Mouse (Mus musculus) neural tube, embryonic 15.5 days (tissue): ENCODE results near the gene Nf1. TPM values are rescaled to one million over a fixed set of nuclear protein-coding genes. Genes with fewer than 3 reads are reported as not detected.

Experiments
- ATAC-seq: fragments of 200-750 bp; cut with Nextera tagmentation; 2 replicates; pipeline ENCODE4 v1.8.0; 2017; ENCODE audit warnings: mild to moderate bottlenecking, moderate TSS enrichment, moderate library complexity; ENCODE audit not compliant: low FRiP score
- H3K27ac ChIP-seq: fragments of 300-500 bp; sonication (generic); replicated peaks from 2 replicates; pipeline ENCODE4 v1.5.1; 2015; ENCODE audit warnings: mild to moderate bottlenecking, inconsistent platforms
- H3K27me3 ChIP-seq: fragments of 300-500 bp; sonication (generic); replicated peaks from 2 replicates; pipeline ENCODE4 v1.6.1; 2015; ENCODE audit warnings: inconsistent platforms
- H3K36me3 ChIP-seq: fragments of 300-500 bp; sonication (generic); 2 replicates; pipeline ENCODE4 v1.6.1; 2015; ENCODE audit warnings: inconsistent platforms
- H3K4me1 ChIP-seq: fragments of 300-500 bp; sonication (generic); 2 replicates; pipeline ENCODE4 v1.6.1; 2015; ENCODE audit warnings: inconsistent platforms
- H3K4me2 ChIP-seq: fragments of 300-500 bp; sonication (generic); 2 replicates; pipeline ENCODE4 v1.6.1; 2015; ENCODE audit warnings: inconsistent platforms, mild to moderate bottlenecking, moderate library complexity
- H3K4me3 ChIP-seq: fragments of 300-500 bp; sonication (generic); replicated peaks from 2 replicates; pipeline ENCODE4 v1.5.1; 2015; ENCODE audit warnings: mild to moderate bottlenecking, inconsistent platforms
- H3K9ac ChIP-seq: fragments of 300-500 bp; sonication (generic); replicated peaks from 2 replicates; pipeline ENCODE4 v1.6.1; 2015; ENCODE audit warnings: mild to moderate bottlenecking, inconsistent platforms
- H3K9me3 ChIP-seq: fragments of 300-500 bp; sonication (generic); replicated peaks from 2 replicates; pipeline ENCODE4 v1.6.1; 2016; ENCODE audit warnings: inconsistent platforms
- WGBS: fragments of 180-500 bp; shearing (Covaris S2); methylation state at CpG from one replicate; pipeline ENCODE4 v1.1.7; 2015; ENCODE audit warnings: mixed read lengths; 5-methylcytosine and 5-hydroxymethylcytosine counted together
- polyA plus RNA-seq: library from polyadenylated mRNA; unstranded; fragments of >200 nt; fragmentation: Nextera tagmentation; extraction: Ambion mirVana; gene quantifications from 2 replicates; pipeline ENCODE4 v1.2.1, GENCODE M21; 2015

The Nf1 gene
- polyA plus RNA-seq, 1 experiment from 2014 or later, result 5.4 TPM

DNA sequence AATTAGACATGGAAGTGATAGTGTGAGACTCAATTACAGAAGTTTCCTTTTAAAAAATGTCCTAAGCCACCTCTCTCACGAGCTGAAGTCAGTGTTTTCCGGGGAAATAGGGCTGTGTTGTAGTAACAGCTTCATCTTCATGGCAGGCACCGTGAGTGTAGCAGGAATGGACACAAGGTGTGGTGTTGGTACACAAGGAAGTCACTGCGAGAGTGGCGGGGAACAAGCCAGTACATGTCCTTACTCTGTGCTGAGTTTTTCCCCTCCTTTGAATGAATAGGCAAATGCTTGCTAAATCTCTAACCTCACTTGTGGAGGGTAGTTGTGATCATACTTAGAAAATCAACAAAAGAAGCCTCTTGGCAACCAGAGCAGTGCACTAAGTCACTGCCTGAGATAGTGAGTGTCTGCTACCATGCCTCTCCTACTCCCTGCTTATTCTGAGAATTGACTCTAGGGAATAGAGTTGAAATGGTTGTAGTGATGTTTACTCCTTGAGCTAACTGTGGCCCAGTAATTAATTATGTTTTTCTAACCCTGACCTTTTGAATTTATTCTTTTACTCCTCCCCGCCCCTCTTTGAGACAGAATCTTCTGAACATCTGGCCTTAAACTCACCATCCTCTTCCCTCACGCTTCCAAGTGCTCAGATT is 144.5 kb downstream of the Nf1 start:
- Histone ChIP-seq H3K27ac (no peak overlapping the region), H3K4me3 (no peak overlapping the region), H3K9me3 (no peaks in the 10 kb centered on the region), H3K4me2 (no peak overlapping the region), H3K27me3 (no peaks in the 10 kb centered on the region), H3K36me3 (peaks cover 10% of the 10 kb centered on the region), H3K4me1 (no peaks in the 10 kb centered on the region), H3K9ac (no peak overlapping the region)
- 89% methylated on average over 7 of the region's 7 CpGs for WGBS
- no peak for ATAC-seq

DNA sequence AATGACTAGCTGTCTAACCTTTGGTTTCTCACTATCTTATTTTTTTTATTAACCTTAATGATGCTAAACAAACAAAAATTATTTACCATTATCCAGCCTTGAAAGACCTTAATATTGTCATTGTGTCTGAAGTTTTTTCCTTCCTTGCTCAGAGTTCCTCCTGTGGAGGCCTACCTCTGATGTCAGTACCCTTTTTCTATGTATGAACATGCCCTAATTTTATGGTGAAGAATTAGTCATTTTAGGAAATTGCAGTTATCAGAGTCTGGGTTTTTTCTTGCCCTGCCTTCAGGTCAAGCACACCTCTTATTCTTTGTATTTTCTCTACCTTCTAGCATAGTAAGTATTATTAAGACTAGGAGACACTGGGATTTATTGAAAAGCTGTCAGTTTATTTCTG is 145.2 kb downstream of the Nf1 start:
- peaks cover 8% of the 10 kb centered on the region for H3K36me3 ChIP-seq
- no peak overlapping the region for H3K4me2 ChIP-seq
- H3K4me3 ChIP-seq, result no peak overlapping the region
- H3K9me3 ChIP-seq, result no peaks in the 10 kb centered on the region
- no peak overlapping the region for H3K9ac ChIP-seq
- no peaks in the 10 kb centered on the region for H3K4me1 ChIP-seq
- no peak for ATAC-seq
- no peak overlapping the region for H3K27ac ChIP-seq
- no peaks in the 10 kb centered on the region for H3K27me3 ChIP-seq

DNA sequence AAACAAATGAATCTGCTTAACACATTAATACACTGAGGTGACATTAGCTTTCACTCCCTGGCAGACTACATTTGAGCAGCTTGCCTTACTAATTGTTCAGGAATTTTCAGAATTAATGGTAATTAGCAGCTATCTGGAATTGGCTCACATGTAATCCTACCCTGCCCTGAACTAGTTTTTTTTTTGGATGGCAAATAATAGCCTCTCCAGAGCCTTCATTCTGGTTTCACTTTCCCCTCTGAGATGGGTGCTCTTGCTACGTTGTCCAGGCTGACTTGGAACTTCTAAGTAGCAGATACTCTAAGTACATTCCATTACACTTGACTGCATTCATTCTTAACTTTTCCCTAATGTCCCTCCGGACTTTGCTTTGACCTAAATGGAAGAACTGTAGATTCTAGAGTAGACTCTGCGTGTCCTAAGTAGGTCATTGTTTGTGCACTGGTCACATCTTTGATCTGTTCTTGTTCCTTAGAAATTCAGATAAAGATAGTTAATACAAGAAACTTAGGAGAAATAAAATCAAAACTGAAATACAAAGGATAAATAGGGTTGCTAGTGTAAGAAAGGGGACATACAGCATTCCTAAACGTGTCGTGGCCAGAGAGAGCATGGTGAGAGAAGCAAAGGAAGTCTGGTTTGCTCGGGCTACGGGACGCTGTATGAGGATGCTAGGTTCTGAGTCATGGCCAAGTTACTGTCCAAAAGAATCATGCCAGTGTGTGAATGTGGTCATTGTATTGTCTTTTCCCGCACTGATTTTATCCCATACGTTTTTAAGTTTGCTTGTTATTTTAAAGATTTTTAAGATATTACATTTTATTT is 155.7 kb downstream of the Nf1 start:
- H3K36me3 ChIP-seq, result no peaks in the 10 kb centered on the region
- no peak overlapping the region for H3K4me2 ChIP-seq
- no peak overlapping the region for H3K4me3 ChIP-seq
- no peaks in the 10 kb centered on the region for H3K9me3 ChIP-seq
- no peaks in the 10 kb centered on the region for H3K27me3 ChIP-seq
- H3K4me1 ChIP-seq, result peaks cover 4% of the 10 kb centered on the region; the same call in 1 of the 2 replicates
- H3K9ac ChIP-seq, result no peak overlapping the region
- no peak for ATAC-seq
- 77% methylated on average over 10 of the region's 10 CpGs for WGBS
- H3K27ac ChIP-seq, result no peak overlapping the region

DNA sequence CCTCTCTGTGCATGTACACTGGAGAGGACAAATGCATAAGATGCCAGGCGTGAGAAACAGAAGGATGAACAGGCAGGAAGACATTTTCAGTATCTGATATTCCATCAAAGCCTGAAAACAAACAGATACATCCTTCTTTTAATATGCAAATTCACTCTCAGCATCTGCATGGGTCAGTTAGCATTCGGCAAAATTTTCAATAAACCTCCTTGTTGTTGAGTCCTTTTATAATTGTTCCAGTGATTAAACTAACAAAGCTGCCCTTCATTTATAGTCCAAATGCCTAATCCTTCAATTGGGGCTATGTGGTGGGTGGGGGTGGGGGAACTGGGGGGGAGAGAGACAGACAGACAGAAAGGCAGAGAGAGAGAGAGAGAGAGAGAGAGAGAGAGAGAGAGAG is 163.4 kb downstream of the Nf1 start:
- Histone ChIP-seq H3K9ac (no peak overlapping the region), H3K4me3 (peak overlapping the region; percentile 8; the same call in 1 of the 2 replicates), H3K27me3 (no peaks in the 10 kb centered on the region), H3K4me2 (0 out of 2 replicates have a peak overlapping the region, but pooled peaks have one; percentile 22), H3K36me3 (no peaks in the 10 kb centered on the region), H3K9me3 (no peaks in the 10 kb centered on the region), H3K27ac (peak overlapping the region; percentile 39; the same call in 1 of the 2 replicates), H3K4me1 (0 out of 2 replicates have a peak, but pooled peaks cover 5% of the 10 kb centered on the region)
- 15% methylated on average over 2 of the region's 2 CpGs for WGBS
- no peak for ATAC-seq

DNA sequence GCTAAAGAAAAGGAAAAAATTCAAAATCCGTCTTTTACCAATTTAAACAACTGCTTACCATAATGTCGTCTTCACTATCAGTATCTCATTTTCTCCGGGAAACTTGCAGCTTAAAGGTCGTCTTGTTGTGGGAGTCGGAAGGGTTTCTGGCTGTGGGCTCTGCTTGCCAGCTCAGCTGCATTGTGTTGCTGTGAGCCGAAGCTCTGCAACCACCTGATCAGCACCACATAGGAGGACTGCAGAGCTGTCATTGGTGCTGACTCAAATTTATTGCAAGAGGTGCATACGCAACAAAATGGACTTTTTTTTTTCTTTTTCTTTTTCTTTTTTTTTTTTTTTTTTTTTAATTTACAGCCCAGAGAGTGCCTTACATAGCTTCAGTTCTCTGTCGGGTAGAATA is 164.4 kb downstream of the Nf1 start, which contains the start of gene Omg:
Gene Omg (minus strand): TSS at position 240 of the 400 bp plus-strand sequence.
- Histone ChIP-seq H3K36me3 (no peaks in the 10 kb centered on the region), H3K4me3 (peak within 1 kb of the TSS; percentile 18), H3K9me3 (no peaks in the 10 kb centered on the region), H3K9ac (no peak within 1 kb of the TSS), H3K4me2 (peak within 1 kb of the TSS; percentile 22), H3K27me3 (no peaks in the 10 kb centered on the region), H3K4me1 (0 out of 2 replicates have a peak, but pooled peaks cover 5% of the 10 kb centered on the region), H3K27ac (peak within 1 kb of the TSS; percentile 39; the same call in 1 of the 2 replicates)
- WGBS, result 21% methylated on average over 8 of the region's 8 CpGs
- peak; percentile 79; the same call in 1 of the 2 replicates for ATAC-seq

DNA sequence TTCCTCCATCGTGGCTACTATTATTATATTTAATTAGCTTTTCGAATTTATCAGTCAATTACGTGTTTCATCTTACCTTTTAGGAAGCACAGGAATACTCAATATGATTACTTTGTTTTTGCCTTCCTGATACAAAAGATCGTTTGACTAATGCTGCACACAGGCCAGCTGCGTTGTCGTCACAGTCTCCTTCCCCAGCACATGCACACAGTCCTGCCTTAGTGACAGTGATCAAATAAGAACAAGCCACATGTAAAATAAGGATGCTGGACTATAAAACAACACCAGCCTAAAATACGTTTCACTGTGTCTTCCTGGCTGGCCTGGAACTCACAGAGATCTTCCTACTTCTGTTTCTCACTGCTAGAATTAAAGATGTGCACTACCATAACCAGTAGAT is 165.0 kb downstream of the Nf1 start:
- H3K27me3 ChIP-seq, result no peaks in the 10 kb centered on the region
- 0 out of 2 replicates have a peak, but pooled peaks cover 5% of the 10 kb centered on the region for H3K4me1 ChIP-seq
- no peaks in the 10 kb centered on the region for H3K36me3 ChIP-seq
- H3K4me3 ChIP-seq, result no peak overlapping the region
- 60% methylated on average over 7 of the region's 7 CpGs for WGBS
- H3K9me3 ChIP-seq, result no peaks in the 10 kb centered on the region
- no peak overlapping the region for H3K9ac ChIP-seq
- no peak overlapping the region for H3K4me2 ChIP-seq
- no peak for ATAC-seq
- H3K27ac ChIP-seq, result no peak overlapping the region

DNA sequence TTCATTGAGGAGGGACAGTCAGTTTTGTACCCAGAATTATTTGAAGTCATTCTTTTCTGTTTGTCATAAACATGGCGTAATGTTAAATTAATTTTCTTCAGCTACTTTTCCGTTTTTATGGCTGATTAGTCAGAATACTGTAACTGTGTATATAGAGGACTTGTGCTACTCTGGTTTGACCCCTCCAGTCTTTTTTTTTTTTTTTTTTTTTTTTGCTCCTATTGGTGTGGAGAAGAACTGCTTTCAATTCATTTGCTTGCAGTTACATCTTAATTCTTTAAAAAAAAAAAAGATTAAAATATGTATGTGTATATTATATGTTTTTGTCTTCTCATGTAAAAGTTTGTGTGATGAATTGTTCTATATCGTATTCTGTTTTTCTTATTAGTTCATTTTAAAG is 172.5 kb downstream of the Nf1 start:
- Histone ChIP-seq H3K9me3 (no peaks in the 10 kb centered on the region), H3K27me3 (no peaks in the 10 kb centered on the region), H3K27ac (no peak overlapping the region), H3K4me2 (no peak overlapping the region), H3K9ac (no peak overlapping the region), H3K36me3 (no peaks in the 10 kb centered on the region), H3K4me3 (no peak overlapping the region), H3K4me1 (no peaks in the 10 kb centered on the region)
- no peak for ATAC-seq
- WGBS, result 96% methylated on average over 3 of the region's 3 CpGs

DNA sequence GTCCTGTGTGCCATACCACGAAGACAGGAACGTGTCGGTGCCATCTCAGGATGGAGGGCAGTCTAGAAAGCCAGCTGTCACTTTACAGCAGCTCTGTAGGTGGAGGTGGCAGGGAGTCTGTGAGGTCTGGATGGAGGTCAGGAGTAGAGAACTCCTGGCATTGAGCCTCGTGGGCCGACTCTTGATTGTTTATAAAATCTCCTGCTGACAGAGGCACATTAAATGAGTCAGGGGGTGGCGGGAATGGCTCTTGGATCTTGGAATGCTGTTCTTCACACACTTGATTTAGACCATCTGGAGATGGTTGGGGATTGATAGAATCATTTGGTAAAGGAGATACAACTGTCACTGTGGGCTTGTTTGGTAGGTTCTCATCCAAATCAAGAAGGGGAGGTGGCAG is 175.8 kb downstream of the Nf1 start:
- Histone ChIP-seq H3K27ac (no peak overlapping the region), H3K4me1 (no peaks in the 10 kb centered on the region), H3K4me2 (no peak overlapping the region), H3K9ac (no peak overlapping the region), H3K36me3 (no peaks in the 10 kb centered on the region), H3K4me3 (no peak overlapping the region), H3K9me3 (no peaks in the 10 kb centered on the region), H3K27me3 (no peaks in the 10 kb centered on the region)
- ATAC-seq, result no peak
- WGBS, result 79% methylated on average over 6 of the region's 6 CpGs

DNA sequence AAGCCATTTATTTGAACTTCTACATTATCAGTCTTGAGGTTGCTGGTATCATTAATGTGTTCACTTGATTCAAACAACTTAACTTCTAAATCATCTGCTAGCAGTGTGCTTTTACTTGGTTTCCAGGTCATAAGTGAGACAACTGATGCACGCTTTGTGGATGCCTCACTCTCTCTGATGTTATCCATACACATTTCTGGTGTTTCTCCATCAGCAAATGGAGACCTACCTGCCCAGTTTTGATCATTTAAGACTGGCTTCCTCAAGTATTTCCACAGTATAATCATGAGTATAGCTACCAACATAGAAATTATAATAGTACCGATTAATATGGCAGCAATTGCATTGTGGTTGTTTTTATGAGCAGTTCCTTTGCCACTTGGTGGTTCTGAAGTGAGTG is 176.3 kb downstream of the Nf1 start:
- 99% methylated on average over 2 of the region's 2 CpGs for WGBS
- Histone ChIP-seq H3K36me3 (no peaks in the 10 kb centered on the region), H3K4me1 (no peaks in the 10 kb centered on the region), H3K9ac (no peak overlapping the region), H3K27me3 (no peaks in the 10 kb centered on the region), H3K4me3 (no peak overlapping the region), H3K9me3 (no peaks in the 10 kb centered on the region), H3K27ac (no peak overlapping the region), H3K4me2 (no peak overlapping the region)
- no peak for ATAC-seq

DNA sequence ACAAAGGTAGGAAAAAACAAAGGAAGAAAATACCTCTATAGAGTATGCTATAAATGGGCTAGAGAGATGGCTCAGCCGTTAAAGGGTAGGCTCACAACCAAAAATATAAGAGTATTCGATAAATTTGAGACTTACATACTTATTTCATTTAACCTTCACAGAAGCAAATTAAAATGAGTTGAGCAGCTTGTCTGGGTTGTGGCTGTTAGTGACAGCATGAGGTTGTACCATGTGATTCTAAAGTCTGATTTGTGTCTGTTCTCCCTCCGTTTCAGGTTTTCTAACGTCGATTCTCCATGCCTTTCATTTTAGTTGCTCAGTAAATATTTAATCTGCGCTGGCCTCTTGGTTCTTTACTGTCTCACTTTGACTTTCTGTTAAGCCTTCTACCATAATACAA is 179.8 kb downstream of the Nf1 start:
- no peak overlapping the region for H3K27ac ChIP-seq
- H3K9ac ChIP-seq, result no peak overlapping the region
- H3K27me3 ChIP-seq, result no peaks in the 10 kb centered on the region
- H3K9me3 ChIP-seq, result no peaks in the 10 kb centered on the region
- 80% methylated on average over 6 of the region's 6 CpGs for WGBS
- no peaks in the 10 kb centered on the region for H3K36me3 ChIP-seq
- no peaks in the 10 kb centered on the region for H3K4me1 ChIP-seq
- H3K4me3 ChIP-seq, result no peak overlapping the region
- no peak overlapping the region for H3K4me2 ChIP-seq
- no peak for ATAC-seq

DNA sequence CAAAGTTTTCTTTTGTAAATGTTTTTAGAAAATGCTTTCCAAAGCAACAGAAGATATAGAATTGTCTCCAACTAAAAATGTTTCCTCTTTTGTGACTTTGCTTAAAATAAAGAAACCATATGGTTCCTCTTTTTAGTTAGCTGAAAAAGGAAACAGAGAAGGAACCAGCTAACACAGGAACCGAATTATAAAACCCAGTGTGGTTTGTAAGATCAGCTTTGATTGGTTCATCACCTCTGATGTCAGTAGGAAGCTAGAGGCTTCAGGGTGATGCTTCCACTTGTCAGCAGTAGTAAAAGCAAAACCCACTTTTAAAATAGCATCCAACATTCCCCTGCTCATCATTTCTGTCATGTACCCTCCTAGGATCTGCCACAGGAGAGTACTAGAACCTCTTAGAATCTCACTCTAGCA is 180.4 kb downstream of the Nf1 start:
- no peak for ATAC-seq
- Histone ChIP-seq H3K4me3 (no peak overlapping the region), H3K9ac (no peak overlapping the region), H3K27ac (no peak overlapping the region), H3K9me3 (no peaks in the 10 kb centered on the region), H3K4me2 (no peak overlapping the region), H3K36me3 (0 out of 2 replicates have a peak, but pooled peaks cover under 1% of the 10 kb centered on the region), H3K4me1 (no peaks in the 10 kb centered on the region), H3K27me3 (no peaks in the 10 kb centered on the region)
- WGBS, result 59% methylated on average over 1 of the region's 1 CpGs

DNA sequence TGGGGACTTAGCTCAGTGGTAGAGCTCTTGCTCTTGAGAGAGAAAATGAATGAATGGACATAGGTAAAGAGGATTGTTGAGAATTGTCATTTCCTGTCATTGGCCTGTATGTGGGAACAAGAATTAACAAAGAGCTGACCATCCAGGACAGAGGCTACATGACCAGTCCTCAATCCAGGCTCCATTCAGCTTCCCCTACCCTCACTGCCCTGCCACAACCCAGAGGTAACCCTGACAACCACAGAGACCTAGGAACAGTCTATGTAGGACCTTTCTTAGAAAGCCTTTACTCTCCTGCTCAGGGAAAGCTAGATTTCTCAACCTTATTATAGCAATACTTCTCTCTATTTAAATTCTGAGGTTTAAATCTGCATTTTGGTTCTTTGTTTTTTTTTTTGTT is 181.3 kb downstream of the Nf1 start:
- Histone ChIP-seq H3K36me3 (0 out of 2 replicates have a peak, but pooled peaks cover 5% of the 10 kb centered on the region), H3K27ac (0 out of 2 replicates have a peak overlapping the region, but pooled peaks have one; percentile 15), H3K4me3 (no peak overlapping the region), H3K9ac (no peak overlapping the region), H3K27me3 (no peaks in the 10 kb centered on the region), H3K4me2 (no peak overlapping the region), H3K4me1 (no peaks in the 10 kb centered on the region), H3K9me3 (no peaks in the 10 kb centered on the region)
- no peak for ATAC-seq
